Mouse (Mus musculus) cerebellum, postnatal 25 days (tissue): ENCODE data around the gene Snorc.
"Not testable (repeated sequence)": the region's sequence is repeated elsewhere in the genome, so short reads cannot be mapped to it uniquely, and the experiment has no call there.

Source experiments
- DNase-seq, 2 experiments: peaks; one replicate each; pipeline ENCODE4 v3.0.0; 2021; ENCODE audit warnings: mixed read lengths in 2 of 2

Gene Snorc

GRCm38 (mm10) chr1:87469971-87470370, at the start of gene Snorc:
Snorc (plus strand) TSS chr1:87470271.
- not testable (repeated sequence) for DNase-seq

- DNase-seq, result no peak
Measured at GRCm38 (mm10) chr1:87435125-87435524, 34.9 kb upstream of the Snorc start.

DNA sequence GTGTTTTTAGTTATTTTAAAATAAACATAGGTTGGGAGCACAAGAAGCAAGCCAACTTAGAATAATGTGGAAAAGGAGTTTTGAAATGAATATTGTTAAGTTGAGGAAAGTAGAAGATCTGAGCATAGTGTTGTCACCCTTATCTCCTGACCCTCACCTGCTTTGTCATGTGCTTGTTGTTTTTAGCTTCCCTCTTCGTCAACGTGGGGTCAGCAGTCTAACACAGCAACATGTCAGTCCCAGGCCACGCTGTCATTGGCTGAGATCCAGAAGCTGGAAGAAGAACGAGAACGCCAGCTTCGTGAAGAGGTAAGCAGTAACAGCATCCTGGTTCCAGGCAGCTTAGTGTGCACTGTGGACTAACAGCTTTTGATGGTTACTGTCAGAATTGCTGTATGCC, 33.5 kb upstream of the Snorc start:
- DNase-seq, result no peak

GRCm38 (mm10) chr1:87447183-87448104, 22.6 kb upstream of the Snorc start:
- DNase-seq, result peak; percentile 76 to 86

DNA sequence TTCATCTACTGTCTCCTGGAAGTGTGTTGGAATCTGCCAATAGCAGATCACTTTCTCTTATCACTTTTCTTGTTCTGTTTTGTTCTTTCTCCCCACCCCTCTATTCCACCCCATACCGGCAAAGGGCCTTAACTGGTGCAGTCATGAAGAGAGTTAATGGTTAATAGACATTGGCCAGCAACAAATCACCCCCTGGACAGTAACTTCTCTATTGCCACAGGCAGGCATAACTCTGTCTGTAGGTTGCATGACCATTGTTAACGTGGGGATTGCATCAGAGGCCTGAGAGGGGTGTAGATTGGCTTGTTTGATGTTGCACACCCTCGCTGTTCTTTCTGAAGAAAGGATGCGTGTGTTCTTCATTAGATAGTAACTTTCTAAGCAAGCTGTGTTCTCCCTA, 20.6 kb upstream of the Snorc start:
- no peak for DNase-seq

DNA sequence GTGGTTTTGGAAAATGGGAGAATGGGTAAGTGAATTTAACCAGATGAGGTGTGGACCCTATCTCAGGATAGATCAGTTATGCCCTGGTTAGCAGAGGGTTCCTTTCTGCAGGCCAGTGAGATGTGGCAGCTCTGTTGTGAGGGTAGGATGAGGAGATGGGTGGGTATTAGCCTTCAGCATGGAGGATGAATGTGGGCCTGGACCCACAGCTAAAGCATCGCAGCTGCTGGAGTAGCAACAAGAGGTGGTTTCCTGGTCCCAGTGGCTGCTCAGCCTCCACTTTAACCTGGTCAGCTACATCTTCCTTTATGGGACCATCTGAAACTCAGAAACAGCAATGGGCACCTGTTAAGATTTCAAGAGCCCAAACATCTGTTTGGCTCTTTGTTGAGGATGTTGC, 13.6 kb upstream of the Snorc start:
- no peak for DNase-seq

DNA sequence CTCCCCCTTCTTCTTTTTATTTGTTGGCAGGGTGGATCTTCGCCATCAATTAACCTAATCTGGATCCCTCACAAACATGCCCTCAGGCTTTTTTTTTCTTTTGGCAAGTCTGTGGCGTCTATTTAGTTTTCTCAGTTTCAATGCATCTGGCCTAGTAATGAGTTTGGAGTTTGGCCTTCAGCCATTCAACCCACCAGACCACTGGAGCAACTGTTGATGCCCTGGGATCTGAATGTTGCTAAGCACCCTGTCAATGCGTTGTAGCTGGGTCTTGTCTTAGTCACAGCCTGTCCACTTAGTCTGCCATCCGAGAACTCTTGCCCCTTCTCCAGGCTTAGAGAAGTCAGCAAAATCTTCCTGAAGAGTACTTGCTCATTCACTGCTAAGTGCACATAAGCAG, 12.0 kb upstream of the Snorc start:
- DNase-seq, result no peak

DNA sequence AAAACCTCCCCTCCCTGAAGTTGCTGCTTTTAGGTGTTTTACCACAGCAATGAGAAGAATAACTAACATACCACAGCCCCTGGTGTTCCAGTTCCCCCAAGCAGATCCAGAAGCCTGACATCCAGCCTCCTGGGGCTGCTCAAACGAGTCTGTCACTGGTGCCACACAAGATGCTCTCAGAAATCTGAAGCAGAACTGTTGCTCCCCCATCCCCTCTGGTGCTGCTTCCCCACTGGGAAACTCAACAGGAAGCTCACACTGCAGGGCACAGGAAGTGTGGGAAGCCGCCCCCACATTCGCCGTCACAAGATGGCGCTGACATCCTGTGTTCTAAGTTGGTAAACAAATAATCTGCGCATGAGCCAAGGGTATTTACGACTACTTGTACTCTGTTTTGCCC, 10.2 kb upstream of the Snorc start:
- DNase-seq, result not testable (repeated sequence)

- no peak for DNase-seq
Measured at GRCm38 (mm10) chr1:87467469-87467868, 2.6 kb upstream of the Snorc start.

- DNase-seq, result peak in 1 of 2 experiments; percentile 30
Measured at GRCm38 (mm10) chr1:87468321-87468720, 1.8 kb upstream of the Snorc start.

GRCm38 (mm10) chr1:87471914-87472313, 1.8 kb downstream of the Snorc start:
- DNase-seq, result no peak

GRCm38 (mm10) chr1:87472576-87472975, 2.5 kb downstream of the Snorc start:
- peak; percentile 52 to 64 for DNase-seq

DNA sequence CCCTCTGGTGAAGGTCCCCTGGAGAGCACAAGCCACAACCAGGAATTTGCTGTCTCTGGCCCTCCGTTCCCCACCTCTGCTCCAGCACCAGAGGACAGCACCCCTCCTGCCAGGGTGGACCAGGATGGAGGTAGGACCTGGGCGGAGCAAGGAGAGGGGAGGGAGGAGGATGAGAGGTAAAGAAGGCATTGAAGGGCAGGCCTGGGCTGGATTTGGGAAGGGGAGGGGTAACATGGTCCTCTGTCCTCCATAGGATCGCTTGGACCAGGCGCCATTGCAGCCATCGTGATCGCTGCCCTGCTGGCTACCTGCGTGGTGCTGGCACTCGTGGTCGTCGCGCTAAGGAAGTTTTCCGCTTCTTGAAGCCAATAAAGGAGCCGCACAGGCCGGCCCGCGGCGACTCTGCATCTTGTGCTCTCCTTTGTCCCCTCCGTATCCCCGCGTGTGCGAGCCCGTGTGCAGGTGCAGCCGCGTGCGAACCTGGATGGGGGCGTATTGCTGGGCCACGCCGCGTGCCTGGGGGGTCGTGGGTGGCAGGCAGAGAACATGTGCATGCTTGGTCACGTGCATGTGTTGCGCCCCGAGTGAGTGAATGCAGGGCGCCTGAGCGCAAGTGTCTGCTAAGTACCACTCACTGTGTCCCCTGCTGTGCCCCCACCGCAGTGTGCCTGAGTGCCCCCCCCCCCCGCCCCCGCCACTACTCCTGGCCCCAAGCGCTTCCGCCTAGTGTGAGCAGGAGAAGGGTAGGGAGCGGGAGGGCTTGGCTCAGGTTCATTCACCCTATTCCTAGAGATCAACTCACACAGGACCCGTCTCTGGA, 5.2 kb downstream of the Snorc start:
- peak in 1 of 2 experiments; percentile 43 for DNase-seq

- peak; percentile 75 to 76 for DNase-seq
Measured at GRCm38 (mm10) chr1:87482546-87482945, 12.5 kb downstream of the Snorc start.

GRCm38 (mm10) chr1:87486386-87486785, 16.3 kb downstream of the Snorc start:
- DNase-seq, result peak; percentile 92 to 93

GRCm38 (mm10) chr1:87492285-87492684, 22.2 kb downstream of the Snorc start:
- no peak for DNase-seq

- DNase-seq, result no peak
Measured at GRCm38 (mm10) chr1:87493542-87493941, 23.5 kb downstream of the Snorc start.

- no peak for DNase-seq
Measured at GRCm38 (mm10) chr1:87505524-87505923, 35.5 kb downstream of the Snorc start.

- DNase-seq, result no peak
Measured at GRCm38 (mm10) chr1:87507857-87508256, 37.8 kb downstream of the Snorc start.

DNA sequence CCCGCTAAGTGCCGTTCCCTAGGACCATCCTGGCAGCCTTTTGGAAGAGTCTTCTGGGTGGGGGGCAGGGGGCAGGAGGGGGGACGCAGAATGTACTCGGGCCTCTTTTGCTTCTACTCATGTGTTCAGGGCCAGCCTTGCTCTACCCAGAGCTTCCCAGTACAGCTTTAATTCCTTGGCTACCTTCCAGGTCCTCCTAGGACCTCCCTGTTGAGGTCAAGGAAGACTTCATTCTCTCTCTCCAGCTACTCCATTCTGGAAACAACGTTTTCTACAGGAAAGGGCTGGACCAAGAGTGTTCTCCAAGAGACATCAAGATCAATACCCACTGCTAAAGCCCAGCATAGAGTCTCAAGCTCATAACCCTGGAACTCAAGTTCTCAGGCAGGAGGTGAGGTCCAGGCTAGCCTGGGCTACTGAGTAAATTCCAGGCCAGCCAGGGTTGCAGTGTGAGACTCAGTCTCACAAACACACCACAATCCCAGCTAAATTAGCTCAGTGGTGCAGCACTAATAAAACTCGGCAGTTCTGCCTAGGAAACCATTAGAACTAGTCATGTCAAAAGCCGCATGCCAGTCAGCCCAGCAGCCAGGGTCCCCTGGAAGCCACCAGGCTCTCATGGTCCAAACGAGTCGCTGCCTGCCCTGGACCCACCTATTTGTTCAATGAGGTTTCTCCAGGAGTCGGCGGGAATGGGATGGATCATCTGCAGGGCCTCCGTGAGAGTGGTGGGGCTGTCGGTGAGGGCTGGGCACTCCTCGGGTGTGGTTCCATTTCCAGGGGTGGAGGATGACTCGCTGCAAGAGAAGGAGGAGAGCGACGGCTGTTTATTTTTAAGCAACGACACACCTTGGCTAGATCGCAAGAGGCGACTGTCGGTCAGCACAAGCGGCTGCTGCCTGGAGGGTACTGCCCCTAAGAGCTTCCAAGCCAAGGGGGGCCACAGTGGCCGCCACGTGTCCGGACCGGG, 38.8 kb downstream of the Snorc start:
- DNase-seq, result no peak

DNA sequence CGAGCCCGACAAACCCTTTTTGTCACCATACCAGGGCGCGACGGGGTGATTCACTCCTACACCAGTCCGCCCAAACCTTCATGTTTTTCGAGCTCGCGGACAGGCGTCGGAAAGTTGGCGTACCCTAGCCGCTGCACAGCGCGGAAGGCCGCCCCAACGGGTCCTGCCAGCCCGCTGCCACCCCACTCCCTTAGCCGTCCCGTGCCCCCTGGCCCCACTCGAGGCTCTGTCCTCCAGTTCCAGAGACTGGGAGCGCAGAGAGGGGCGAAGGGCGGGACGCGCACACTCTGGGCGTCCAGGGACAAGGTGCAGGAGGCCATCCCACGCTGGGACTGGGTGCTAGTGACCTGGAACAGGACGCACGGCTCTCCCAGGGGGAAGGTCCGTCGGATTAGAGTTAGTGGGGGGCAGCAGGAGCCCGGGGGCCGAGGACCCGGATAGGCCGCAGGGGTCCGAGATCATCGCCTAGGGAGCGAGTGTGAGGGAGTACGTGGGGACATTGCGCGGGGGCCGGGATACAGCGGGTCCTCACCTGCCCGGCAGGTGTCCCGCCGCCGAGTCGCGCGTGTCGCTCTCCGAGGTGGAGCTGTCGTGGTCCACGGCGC, 39.6 kb downstream of the Snorc start, which contains the start of gene Neu2:
Gene Neu2 (plus strand): TSS at position 329 of the 605 bp plus-strand sequence.
- DNase-seq, result peak; percentile 36 to 37

GRCm38 (mm10) chr1:87510166-87510691, 40.2 kb downstream of the Snorc start:
- DNase-seq, result peak; percentile 69 to 83
